Mouse (Mus musculus) frontal cortex, postnatal 10 days (tissue): ENCODE measurements around the gene Cacna1i.
A peak's percentile ranks its signal among the peaks of the same experiment; 100 is the strongest.

ENCODE experiments used
- DNase-seq, 2 experiments: peaks; one replicate each; pipeline ENCODE4 v3.0.0; 2022; ENCODE audit warnings: low spot score in 2 of 2, mixed read lengths in 1 of 2

The Cacna1i gene

DNA sequence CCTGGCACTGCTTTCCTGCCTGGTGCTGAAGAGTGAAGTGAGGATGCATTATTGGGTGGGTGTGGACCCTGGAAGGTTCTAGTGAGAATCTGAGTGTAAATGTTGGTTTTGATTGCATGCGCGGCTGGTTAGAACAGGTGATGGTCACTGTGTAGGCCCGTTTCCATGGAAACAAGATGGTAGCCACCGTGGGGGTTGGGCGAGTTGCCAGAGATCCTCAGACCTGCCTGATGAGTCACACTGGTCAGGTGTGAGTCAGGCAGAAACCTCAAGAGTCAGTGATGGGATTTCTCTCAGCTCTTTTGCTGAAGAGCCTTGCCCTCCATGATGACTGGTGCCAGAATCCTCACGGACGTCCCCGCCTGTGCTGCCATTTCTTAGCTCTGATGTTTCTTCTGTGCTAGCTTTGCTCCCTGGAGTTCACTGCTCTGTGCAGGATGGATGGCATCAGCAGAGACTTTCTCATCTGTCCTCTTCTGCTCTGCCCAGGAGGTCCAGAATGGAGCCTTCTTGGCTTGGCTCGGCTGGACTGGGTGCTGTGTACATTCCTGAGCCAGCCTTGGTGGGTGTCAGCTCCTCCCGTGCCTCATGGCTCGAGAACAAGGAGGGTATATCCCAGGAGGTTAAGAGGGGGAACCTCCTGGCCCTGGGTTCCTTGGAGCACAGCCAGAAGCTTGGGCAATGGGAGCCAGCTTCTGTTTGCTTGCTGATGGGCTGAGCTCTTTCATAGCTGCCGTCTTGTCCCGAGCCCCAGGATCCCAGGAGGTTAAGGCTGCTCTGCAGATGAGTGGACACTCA is 40.9 kb downstream of the Cacna1i start:
- DNase-seq, result no peak

GRCm38 (mm10) chr15:80330276-80330675 is 43.2 kb downstream of the Cacna1i start:
- no peak for DNase-seq

GRCm38 (mm10) chr15:80334766-80335165 is 47.7 kb downstream of the Cacna1i start:
- DNase-seq, result peak; percentile 36 to 57

- DNase-seq, result no peak
These were observed 48.2 kb downstream of the Cacna1i start for GRCm38 (mm10) chr15:80335196-80335595.

- no peak for DNase-seq
These were observed 53.3 kb downstream of the Cacna1i start for GRCm38 (mm10) chr15:80340348-80340747.

DNA sequence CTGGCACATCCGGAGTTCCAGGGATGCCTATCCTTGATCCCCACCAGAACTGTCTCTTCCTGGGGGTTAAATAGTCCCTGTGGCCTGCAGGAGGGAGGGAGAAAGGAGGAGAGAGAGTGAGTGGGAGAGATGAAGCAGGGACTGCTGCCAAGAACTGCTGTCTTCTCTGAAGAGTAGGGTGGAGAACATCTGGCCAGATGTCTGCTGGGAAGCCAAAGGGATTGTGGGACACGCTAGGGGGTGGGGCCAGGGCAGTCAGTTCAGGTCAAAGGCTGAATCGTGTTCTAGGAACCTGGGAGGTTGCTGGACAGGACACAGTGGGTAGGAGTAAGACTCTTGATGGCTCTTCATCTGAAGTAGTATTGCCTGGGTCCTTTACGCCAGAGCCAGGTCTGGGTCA is 55.4 kb downstream of the Cacna1i start:
- no peak for DNase-seq

GRCm38 (mm10) chr15:80343031-80343430 is 56.0 kb downstream of the Cacna1i start:
- DNase-seq, result no peak

- no peak for DNase-seq
These were observed 56.7 kb downstream of the Cacna1i start for GRCm38 (mm10) chr15:80343731-80344130.

GRCm38 (mm10) chr15:80346510-80346909 is 59.5 kb downstream of the Cacna1i start:
- no peak for DNase-seq

DNA sequence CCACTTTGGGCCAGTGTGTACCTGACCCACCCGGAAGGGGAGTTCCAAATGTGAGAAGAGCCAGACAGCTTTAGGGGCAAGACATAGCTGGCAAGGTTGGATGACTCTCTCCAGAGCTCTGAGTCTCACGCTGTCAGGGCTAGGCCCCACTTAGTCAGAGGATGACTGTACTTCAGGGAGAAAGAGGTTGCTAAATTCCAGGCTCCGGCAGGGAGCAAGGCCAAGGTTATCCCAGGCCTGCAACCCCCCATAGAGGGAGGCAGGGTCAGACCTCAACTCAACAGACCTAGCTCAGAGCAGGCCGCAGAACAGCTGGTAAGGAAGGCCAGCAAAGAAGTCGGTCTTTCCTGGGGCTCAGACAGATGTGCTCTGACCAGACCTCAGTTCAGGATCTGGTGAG is 63.4 kb downstream of the Cacna1i start:
- DNase-seq, result no peak

DNA sequence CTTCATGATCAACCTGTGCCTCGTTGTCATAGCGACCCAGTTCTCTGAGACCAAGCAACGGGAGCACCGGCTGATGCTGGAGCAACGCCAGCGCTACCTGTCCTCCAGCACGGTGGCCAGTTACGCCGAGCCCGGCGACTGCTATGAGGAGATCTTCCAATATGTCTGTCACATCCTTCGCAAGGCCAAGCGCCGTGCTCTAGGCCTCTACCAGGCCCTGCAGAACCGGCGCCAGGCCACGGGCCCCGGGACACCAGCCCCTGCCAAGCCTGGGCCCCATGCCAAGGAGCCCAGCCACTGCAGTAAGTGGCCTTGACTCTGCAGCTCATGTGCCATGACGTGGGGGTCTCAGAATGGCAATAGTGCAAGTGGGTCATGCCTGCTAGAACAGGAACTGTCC is 71.8 kb downstream of the Cacna1i start:
- DNase-seq, result peak; percentile 55

DNA sequence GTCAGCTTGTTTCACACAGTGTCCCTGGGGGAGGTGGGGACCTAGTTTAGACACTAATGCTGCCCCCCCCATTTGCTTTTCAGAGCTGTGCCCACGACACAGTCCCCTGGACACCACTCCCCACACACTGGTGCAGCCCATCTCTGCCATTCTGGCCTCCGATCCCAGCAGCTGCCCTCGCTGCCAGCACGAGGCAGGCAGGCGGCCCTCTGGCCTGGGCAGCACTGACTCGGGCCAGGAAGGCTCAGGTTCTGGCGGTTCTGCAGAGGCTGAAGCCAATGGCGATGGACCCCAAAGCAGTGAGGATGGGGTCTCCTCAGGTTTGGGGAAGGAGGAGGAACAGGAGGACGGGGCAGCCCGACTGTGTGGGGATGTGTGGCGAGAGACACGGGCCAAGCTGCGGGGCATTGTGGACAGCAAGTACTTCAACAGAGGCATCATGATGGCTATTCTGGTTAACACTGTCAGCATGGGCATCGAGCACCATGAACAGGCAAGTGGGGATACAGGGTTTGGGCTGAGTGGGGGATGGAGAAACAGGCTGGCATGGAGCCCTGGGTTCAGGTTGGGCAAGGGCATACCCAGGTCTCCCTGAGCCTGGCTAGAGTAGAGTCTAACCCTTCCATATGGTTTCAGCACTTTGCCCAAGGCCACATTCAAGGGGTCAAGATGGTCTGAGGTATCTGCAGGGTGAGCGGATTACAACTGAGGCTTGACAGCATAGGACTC is 74.9 kb downstream of the Cacna1i start:
- no peak for DNase-seq

DNA sequence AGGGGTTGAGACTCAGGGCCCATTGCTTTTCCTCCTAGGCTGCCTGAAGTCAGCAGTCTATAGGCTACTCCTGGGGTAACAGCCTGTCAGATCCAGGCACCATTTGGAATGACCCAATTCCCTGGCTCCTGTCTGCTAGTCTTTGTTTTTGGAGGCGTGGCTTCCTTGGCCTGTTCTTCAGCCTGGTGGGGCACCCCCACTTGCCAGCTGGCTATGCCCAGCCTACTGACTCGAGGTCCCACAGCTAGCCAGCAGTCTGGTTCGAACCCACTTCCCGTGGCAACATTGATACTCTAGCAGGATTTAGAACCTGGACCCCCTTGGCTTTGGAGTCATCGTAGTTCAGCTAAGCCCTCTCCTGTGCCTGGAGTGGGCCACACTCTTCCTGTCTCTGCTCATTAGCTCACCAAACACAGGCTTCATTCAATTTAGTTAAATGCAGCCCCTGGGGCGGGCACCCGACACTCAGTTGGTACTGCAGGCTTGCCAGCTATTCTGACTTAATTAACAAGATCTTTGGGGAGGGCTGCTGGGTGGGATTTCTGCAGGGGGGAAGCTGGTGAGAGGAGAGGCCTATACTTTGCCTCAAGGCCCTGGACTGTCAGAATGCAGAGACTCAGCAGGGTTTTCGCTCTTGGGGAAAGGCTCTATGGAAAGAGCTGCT is 75.6 kb downstream of the Cacna1i start:
- no peak for DNase-seq

DNA sequence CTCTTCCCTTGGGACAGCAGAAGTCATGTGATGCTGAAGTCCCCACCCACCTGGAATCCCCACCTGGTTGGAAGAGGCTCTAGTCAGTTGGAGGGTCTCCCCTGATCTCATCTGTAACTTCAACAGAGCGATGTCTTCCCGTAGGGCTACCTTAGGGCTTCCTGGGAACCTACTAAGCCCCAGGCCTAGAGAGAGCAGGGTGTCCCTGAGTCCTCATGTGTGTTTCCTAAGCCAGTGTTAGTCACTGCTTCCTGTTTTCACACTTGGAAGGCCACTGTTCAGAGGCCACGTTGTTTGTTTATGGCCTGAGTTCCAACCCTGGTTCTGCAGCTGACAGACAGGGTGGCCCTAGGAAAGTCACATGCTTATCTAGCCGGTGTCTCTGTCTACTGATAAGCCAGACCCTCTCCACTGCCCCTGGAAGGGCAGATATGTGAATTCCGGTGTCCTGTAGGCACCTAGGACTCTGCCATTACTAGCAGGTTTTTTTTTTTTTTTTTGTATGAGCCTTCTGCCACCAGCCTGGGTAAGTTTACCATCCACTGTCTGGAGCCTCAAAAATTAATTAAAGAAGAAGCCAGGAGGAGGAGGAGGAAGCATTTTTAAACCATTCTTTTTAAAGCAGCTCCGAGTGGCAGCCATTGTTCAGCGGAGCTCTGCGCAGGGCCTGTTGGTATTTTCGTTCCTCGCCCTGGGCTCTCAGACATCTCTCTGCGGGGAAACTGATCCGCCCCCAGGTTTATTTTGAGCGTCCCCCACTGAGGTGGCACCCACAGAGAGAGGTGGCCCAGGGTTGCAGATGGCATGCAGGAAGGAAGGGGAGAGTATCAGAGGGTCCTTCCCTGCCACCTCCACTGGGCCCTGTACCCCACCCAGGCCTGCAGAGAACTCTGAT is 77.0 kb downstream of the Cacna1i start:
- DNase-seq, result no peak

DNA sequence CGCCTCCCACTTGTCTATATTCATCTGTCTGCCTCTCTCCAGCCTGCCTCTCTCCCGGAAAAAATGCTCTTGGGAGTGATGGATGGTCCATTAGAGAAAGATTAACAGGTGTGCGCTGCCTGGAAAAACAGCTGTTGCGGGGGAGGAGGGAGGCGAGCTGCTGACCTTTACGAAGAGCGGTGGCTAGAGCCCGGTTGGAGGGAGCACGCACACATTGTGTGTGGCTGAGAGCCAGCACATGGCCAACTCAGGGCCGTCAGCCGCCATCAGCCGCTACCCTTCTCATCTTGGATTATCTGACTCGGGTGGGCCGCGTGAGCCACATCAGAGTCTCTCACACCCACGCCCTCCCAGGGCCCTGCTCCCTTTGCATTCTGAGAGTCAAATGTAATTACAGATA is 79.9 kb downstream of the Cacna1i start:
- DNase-seq, result no peak

DNA sequence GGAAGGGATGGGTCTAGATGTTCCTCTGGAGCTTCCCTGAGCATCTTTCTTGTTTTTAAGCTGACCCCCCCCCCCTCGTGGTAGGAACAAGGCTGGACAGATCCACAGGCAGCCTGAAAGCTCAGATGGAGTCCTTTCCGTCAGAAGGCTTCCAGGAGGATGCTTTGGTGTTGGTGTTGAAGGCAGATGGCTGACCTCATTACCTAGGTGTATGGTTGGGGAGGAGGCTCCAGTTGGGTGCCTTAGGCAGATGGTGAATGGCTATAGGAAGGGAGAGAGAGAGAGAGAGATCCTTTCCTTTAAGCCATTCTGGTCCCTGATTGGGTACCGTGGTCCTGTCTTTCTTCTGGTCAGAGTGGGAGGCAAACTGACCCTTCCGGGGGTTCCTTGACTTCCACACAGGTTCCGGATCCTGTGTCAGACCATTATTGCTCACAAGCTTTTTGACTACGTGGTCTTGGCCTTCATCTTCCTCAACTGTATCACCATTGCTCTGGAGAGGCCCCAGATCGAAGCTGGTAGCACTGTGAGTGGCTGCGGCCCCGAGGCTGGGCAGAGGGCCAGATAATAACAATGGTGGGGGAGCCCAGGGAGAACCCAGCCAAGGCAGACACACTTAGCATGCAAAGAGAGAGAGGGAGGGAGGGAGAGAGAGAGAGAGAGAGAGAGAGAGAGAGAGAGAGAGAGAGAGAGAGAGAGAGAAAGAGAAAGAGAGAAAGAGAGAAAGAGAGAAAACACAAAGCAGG is 86.4 kb downstream of the Cacna1i start:
- DNase-seq, result no peak

- DNase-seq, result no peak
These were observed 87.8 kb downstream of the Cacna1i start for GRCm38 (mm10) chr15:80374854-80375253.

DNA sequence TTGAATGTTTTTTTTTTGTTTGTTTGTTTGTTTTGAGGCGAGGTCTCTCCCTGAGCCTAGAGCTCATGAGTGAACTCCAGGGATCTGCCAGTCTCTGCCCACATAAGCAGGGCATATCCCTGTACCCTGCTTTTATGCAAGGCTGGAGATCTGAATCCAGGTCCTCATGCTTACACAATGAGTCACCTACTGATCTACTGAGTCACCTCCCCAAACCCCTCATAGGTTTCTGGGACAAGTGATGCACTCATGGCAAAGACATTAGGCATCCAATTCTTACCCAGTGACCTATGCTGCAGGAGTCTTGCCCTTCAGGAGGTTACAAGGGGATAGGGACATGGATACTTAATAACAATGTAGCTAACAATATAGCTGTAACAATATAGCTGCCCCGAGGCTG is 100.1 kb downstream of the Cacna1i start:
- no peak for DNase-seq

- DNase-seq, result no peak
These were observed 104.8 kb downstream of the Cacna1i start for GRCm38 (mm10) chr15:80391791-80392190.

- DNase-seq, result no peak
These were observed 108.0 kb downstream of the Cacna1i start for GRCm38 (mm10) chr15:80395035-80395434.

GRCm38 (mm10) chr15:80399451-80399850 is 112.4 kb downstream of the Cacna1i start:
- no peak for DNase-seq
